Mouse (Mus musculus): Measurements from ENCODE around the gene Olfr370. TPM values are rescaled to one million over a fixed set of nuclear protein-coding genes. Genes with fewer than 3 reads are reported as not detected.
A peak's percentile ranks its signal among the peaks of the same experiment; 100 is the strongest.
"Not testable (repeated sequence)": the region's sequence is repeated elsewhere in the genome, so short reads cannot be mapped to it uniquely, and the experiment has no call there.

Gene Olfr370
- 0.14 and 0.36 TPM in 2 replicates for polyA plus RNA-seq (2015; fragmentation: Nextera tagmentation; extraction: Ambion mirVana)

DNA sequence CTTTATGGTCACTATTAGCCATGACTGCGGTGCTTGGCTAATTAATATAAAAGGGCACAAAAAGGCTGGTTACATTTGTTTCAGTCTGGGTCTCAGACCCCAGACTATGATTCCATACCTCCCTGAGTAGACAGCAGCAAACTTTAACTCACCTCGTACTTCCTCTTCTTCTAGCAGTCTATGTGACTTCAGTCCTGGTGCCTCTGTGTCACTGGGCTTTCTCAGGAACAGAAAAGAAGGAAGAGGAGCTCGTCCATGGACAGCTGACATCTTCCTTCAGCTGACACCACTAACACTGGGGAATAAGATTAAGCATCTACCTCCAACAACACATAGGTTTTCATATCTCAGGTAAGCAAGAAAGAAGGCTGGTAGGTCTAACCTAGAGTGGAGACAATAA, at the start of gene Olfr370:
Gene Olfr370, plus strand, starts transcription at position 45 of the 400 bp plus-strand sequence.
- Histone ChIP-seq H3K27ac (replicated peaks) (no peak within 1 kb of the TSS), H3K4me2 (replicated peaks) (no peak within 1 kb of the TSS), H3K27me3 (no peaks in the 10 kb centered on the region), H3K4me3 (replicated peaks) (no peak within 1 kb of the TSS), H3K4me1 (no peaks in the 10 kb centered on the region), H3K36me3 (no peaks in the 10 kb centered on the region), H3K9ac (no peak within 1 kb of the TSS), H3K9me3 (replicated peaks) (no peaks in the 10 kb centered on the region)
- ATAC-seq (ENCODE audit: insufficient number of reproducible peaks, low FRiP score, low TSS enrichment, low read depth) = no peak
- 78% methylated on average over 3 of the region's 3 CpGs for WGBS

DNA sequence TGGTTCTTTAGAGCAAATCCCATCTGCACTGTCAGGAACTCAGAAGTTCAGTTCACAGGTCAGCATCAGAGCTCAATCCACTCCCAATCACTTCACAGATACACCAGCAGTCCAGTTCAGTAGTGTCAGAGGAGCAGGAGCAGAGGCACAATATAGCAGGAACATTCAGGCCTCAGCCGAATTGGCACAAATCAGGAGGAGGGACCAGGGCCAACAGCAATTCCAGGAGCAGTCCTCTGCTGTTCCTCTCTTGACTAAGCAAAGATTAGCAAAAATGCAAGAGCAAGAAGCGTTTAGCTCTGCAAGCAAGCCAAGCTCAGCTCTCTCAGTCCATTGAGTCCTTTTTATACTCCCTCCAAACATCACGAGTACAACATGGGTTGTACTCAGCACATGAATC, 23.9 kb upstream of the Olfr370 start:
- no peaks in the 10 kb centered on the region for H3K36me3 ChIP-seq
- H3K4me1 ChIP-seq = no peaks in the 10 kb centered on the region
- H3K4me2 ChIP-seq (replicated peaks) = no peak overlapping the region
- no peak overlapping the region for H3K9ac ChIP-seq
- no peak overlapping the region for H3K27ac ChIP-seq (replicated peaks)
- H3K4me3 ChIP-seq (replicated peaks) = no peak overlapping the region
- no peak for ATAC-seq (ENCODE audit: insufficient number of reproducible peaks, low FRiP score, low TSS enrichment, low read depth)
- WGBS = 79% methylated on average over 3 of the region's 3 CpGs
- H3K9me3 ChIP-seq (replicated peaks) = no peaks in the 10 kb centered on the region
- H3K27me3 ChIP-seq = no peaks in the 10 kb centered on the region

DNA sequence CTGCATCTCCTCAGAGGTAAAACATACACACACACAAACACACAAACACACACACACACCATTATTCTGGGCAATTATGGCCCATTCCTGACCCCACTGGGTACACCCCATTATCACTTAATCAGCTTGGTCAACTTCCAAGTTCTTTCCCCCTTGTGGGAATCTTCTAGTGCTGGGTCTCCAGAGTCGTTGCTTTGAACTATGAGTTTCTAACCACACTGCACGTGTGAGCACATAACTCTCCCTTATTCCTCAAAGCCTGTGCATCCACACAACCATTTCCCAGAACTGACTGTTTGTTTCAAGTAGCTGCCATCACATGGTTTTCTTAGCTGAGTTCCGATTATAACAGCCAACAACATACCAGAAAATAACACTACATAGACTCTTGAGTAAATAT, 15.1 kb upstream of the Olfr370 start:
- Histone ChIP-seq H3K27me3 (no peaks in the 10 kb centered on the region), H3K4me1 (no peaks in the 10 kb centered on the region), H3K4me2 (replicated peaks) (no peak overlapping the region), H3K9me3 (replicated peaks) (no peaks in the 10 kb centered on the region), H3K9ac (no peak overlapping the region), H3K27ac (replicated peaks) (no peak overlapping the region), H3K4me3 (replicated peaks) (no peak overlapping the region), H3K36me3 (no peaks in the 10 kb centered on the region)
- WGBS = 60% methylated on average over 3 of the region's 3 CpGs
- no peak for ATAC-seq (ENCODE audit: insufficient number of reproducible peaks, low FRiP score, low TSS enrichment, low read depth)

DNA sequence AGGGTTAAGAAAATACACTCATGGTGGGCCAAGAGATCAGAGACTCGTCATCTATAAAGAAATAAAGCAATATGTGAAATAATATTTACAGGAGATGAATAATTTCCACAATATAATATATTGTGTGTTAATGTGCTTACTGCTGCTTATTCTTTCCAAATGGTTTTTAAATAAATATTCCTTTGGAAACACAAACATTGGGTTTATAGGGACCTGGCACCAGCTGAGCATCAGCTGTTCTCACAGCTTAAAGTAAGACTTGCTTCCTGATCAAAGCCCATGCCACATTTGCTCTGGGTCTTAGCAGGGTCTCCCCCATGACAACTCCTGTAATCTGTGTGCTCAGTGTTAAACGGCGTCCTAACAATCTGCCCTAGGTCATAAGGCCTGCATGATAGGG, 14.7 kb upstream of the Olfr370 start:
- H3K36me3 ChIP-seq; H3K27me3 ChIP-seq; H3K4me1 ChIP-seq; H3K9me3 ChIP-seq (replicated peaks); H3K27ac ChIP-seq (replicated peaks); H3K4me3 ChIP-seq (replicated peaks); H3K4me2 ChIP-seq (replicated peaks); H3K9ac ChIP-seq; ATAC-seq (ENCODE audit: insufficient number of reproducible peaks, low FRiP score, low TSS enrichment, low read depth): not testable (repeated sequence)
- 64% methylated on average over 3 of the region's 3 CpGs for WGBS

DNA sequence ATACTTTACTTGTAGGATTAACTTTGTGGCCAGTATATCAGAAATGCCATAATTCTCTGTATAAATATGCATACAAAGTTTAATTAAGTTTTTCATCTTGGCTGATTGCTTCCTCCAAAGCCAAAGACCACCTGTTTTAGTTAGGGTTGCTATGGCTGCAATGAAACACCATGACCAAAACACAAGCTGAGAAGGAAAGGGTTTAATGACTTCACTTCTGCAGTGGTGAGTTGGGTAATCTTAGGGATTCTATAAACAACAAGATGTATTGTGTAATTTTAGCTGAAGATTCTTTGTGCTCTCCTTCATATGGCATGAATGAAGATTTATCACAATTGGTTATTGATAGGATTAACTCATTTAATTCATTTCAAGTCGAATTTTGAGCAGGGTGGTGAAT, 14.3 kb upstream of the Olfr370 start:
- H3K4me3 ChIP-seq (replicated peaks) = no peak overlapping the region
- no peaks in the 10 kb centered on the region for H3K4me1 ChIP-seq
- no peaks in the 10 kb centered on the region for H3K9me3 ChIP-seq (replicated peaks)
- no peak overlapping the region for H3K4me2 ChIP-seq (replicated peaks)
- H3K27me3 ChIP-seq = no peaks in the 10 kb centered on the region
- no peak for ATAC-seq (ENCODE audit: insufficient number of reproducible peaks, low FRiP score, low TSS enrichment, low read depth)
- H3K36me3 ChIP-seq = no peaks in the 10 kb centered on the region
- no peak overlapping the region for H3K9ac ChIP-seq
- WGBS = 31% methylated on average over 1 of the region's 1 CpGs
- H3K27ac ChIP-seq (replicated peaks) = no peak overlapping the region

DNA sequence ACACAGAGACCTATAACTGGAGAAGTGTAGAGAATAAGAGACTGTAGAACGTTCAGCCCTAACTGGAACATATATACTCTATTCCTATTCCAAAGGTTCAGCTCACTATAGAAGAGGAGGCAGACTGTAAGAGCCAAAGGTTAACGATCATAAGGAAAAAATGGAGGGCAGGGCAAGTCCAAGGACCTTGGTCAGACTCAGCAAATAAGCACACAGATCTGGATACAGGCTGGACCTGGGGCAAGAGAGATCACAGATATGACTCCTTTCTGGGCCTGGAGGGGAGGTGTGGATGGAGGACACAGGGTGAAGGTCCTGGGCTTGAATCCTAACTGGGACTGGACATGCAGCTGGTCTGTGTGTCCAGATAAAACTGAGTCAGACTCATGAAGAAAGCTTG, 778 bp upstream of the Olfr370 start:
- ATAC-seq (ENCODE audit: insufficient number of reproducible peaks, low FRiP score, low TSS enrichment, low read depth) = no peak
- no peaks in the 10 kb centered on the region for H3K4me1 ChIP-seq
- no peaks in the 10 kb centered on the region for H3K27me3 ChIP-seq
- no peaks in the 10 kb centered on the region for H3K36me3 ChIP-seq
- no peak overlapping the region for H3K4me3 ChIP-seq (replicated peaks)
- H3K27ac ChIP-seq (replicated peaks) = no peak overlapping the region
- no peaks in the 10 kb centered on the region for H3K9me3 ChIP-seq (replicated peaks)
- 90% methylated on average over 2 of the region's 2 CpGs for WGBS
- no peak overlapping the region for H3K9ac ChIP-seq
- H3K4me2 ChIP-seq (replicated peaks) = no peak overlapping the region

DNA sequence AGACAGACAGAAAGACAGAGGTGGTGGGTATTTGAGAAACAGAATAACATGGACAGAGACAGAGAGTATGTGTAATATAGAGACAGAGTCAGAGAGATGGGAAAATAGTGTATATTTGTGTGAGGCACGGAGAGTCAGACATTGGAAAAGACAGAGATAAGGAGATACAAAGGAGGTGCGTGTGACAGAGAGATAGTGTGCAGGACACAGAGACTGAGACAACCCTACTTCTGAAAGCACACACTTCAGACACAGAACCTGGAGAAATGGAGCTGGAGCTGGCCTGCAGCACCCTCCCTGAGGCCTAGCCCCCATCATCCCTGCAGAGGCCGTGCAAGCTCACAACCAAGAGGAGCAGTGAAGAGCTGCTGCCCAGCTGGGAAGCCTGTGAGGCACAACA, 27.1 kb downstream of the Olfr370 start:
- no peak overlapping the region for H3K9ac ChIP-seq
- H3K9me3 ChIP-seq (replicated peaks) = no peaks in the 10 kb centered on the region
- H3K4me2 ChIP-seq (replicated peaks) = no peak overlapping the region
- 74% methylated on average over 3 of the region's 3 CpGs for WGBS
- no peaks in the 10 kb centered on the region for H3K27me3 ChIP-seq
- H3K4me1 ChIP-seq = peaks cover 7% of the 10 kb centered on the region
- no peak overlapping the region for H3K4me3 ChIP-seq (replicated peaks)
- no peaks in the 10 kb centered on the region for H3K36me3 ChIP-seq
- no peak for ATAC-seq (ENCODE audit: insufficient number of reproducible peaks, low FRiP score, low TSS enrichment, low read depth)
- H3K27ac ChIP-seq (replicated peaks) = no peak overlapping the region

DNA sequence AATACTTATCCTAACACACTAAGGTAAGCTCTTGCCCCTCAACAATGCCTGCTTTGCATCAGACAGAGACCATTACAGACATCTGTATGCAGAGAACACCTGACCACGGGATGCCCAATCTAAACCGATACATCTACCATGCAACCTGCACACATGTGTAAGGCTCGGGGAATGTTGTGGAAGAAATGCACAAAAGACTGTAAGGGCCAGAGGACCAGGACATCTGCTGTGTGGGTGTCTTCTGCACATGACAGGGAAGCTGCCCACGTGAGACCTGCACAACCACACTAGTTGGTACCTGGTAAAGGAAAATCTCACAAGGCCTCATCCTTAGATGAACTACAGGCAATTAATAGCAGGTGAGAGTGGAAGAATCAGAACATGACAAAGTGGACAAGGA, 27.7 kb downstream of the Olfr370 start:
- peaks cover 12% of the 10 kb centered on the region for H3K4me1 ChIP-seq

DNA sequence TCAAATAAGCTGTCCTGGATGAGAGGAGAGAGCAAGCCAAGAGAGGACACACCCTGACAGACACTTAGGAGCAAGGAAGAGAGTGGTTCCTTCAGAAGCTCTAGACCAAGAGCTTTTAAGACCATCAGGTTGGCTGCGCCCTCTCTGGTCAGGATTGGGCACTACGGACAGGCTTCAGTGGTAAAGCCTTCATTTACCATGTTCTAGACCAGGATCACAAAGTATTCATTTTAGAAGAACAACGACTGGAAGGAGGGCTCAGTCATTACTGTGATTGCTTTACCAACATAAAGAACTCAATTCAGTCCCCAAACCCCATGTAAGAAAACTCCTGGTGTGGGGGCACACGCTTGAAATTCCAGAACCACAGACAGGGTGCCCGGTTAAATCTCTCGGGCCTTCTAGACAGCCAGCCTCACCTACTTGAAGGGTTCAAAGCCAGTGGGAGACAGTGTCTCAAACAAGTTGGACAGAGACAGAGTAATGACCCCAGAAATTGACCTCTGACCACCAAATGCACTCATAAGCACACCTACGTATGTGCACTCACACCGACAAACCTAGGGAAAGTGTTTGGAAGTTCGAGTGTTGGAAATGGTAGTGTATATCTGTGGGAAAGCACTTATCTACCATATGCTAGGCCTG, 30.3 kb downstream of the Olfr370 start:
- H3K9me3 ChIP-seq (replicated peaks) = no peaks in the 10 kb centered on the region
- no peak overlapping the region for H3K4me3 ChIP-seq (replicated peaks)
- peaks cover 16% of the 10 kb centered on the region for H3K4me1 ChIP-seq
- H3K27ac ChIP-seq (replicated peaks) = no peak overlapping the region
- ATAC-seq (ENCODE audit: insufficient number of reproducible peaks, low FRiP score, low TSS enrichment, low read depth) = no peak
- no peak overlapping the region for H3K4me2 ChIP-seq (replicated peaks)
- peaks cover 11% of the 10 kb centered on the region for H3K36me3 ChIP-seq
- H3K9ac ChIP-seq = no peak overlapping the region
- H3K27me3 ChIP-seq = no peaks in the 10 kb centered on the region
- WGBS = 74% methylated on average over 9 of the region's 9 CpGs

More for the DNA sequence above, 27.7 kb downstream of the Olfr370 start:
- H3K27me3 ChIP-seq = no peaks in the 10 kb centered on the region
- no peak for ATAC-seq (ENCODE audit: insufficient number of reproducible peaks, low FRiP score, low TSS enrichment, low read depth)
- no peaks in the 10 kb centered on the region for H3K9me3 ChIP-seq (replicated peaks)
- no peak overlapping the region for H3K27ac ChIP-seq (replicated peaks)
- H3K4me3 ChIP-seq (replicated peaks) = no peak overlapping the region
- no peak overlapping the region for H3K4me2 ChIP-seq (replicated peaks)
- H3K36me3 ChIP-seq = no peaks in the 10 kb centered on the region
- 73% methylated on average over 4 of the region's 4 CpGs for WGBS
- H3K9ac ChIP-seq = no peak overlapping the region

DNA sequence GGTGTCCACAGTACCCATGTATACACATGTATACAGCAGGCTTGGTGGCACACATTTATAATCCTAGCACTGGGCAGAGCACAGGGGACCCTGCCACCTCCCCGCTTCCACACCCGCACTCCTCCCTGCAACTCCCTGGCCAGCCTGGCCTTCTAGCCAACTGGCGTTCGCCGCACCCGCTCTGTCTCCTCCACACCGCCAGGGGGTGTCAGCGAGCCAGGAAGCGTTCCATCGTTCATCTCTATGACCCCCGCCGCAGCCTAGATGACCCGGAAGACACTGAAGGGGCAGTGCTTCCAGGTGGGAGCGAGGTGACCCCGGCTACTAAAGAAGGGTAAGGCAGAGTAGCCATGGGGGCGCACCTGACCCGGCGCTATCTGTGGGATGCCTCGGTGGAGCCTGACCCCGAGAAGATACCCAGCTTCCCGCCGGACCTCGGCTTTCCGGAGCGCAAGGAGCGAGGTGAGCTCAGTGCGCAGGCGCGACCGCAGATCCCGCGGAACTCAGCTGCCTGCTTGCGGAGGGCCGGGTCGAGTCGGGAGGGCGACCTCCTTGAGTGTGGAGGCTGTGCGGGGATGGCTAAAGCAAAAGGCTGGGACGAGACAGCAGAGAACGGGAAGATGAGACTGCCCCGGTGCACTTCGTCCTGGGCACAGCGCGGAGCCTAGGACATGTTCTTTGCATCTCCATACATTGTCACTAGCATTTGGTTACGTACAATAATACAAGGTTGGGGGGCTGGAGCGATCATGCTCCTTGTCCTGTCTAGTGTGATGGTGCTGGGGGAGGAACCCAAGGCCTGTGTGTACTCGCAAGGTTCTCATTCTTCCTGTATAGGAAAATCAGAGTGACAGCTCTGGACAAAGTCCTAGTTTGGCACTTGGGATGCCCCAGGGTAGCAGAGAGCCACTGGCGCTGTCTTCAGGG, 31.2 kb downstream of the Olfr370 start, which contains the start of gene Ndufb7:
Gene Ndufb7, plus strand, starts transcription at position 203 of the 927 bp plus-strand sequence.
- Histone ChIP-seq H3K4me2 (replicated peaks) (peak within 1 kb of the TSS; percentile 83), H3K27ac (replicated peaks) (peak within 1 kb of the TSS; percentile 55), H3K9me3 (replicated peaks) (no peaks in the 10 kb centered on the region), H3K4me3 (replicated peaks) (peak within 1 kb of the TSS; percentile 60), H3K4me1 (peaks cover 16% of the 10 kb centered on the region), H3K36me3 (peaks cover 18% of the 10 kb centered on the region), H3K27me3 (no peaks in the 10 kb centered on the region), H3K9ac (peak within 1 kb of the TSS; percentile 62)
- 1% methylated on average over 48 of the region's 48 CpGs for WGBS
- ATAC-seq (ENCODE audit: insufficient number of reproducible peaks, low FRiP score, low TSS enrichment, low read depth) = peak; percentile 75

DNA sequence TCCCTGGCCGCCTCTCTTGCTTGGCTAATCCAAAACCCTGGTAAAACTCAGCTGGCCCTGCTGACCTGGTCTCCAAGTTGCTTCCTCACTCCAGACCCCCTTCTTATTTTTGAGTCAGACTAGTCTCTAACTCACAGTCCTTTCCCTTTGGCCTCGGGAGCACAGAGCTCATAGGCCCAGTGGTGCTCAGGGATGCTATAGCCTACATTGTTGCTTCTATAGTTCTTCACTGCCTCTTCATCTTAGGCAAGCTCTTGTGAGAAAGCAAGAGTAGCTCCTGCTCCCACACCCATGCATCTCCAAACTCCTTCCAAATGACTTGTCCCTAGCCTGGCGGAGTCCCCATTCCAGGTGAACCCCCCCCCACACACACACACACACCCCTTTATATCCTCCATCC, 32.1 kb downstream of the Olfr370 start:
- Histone ChIP-seq H3K36me3 (peaks cover 27% of the 10 kb centered on the region), H3K4me3 (replicated peaks) (peak overlapping the region; percentile 60), H3K27me3 (no peaks in the 10 kb centered on the region), H3K4me2 (replicated peaks) (peak overlapping the region; percentile 83), H3K9me3 (replicated peaks) (no peaks in the 10 kb centered on the region), H3K27ac (replicated peaks) (no peak overlapping the region), H3K4me1 (peaks cover 16% of the 10 kb centered on the region), H3K9ac (peak overlapping the region; percentile 62; the same call in 1 of the 2 replicates)
- WGBS = 53% methylated on average over 3 of the region's 3 CpGs
- no peak for ATAC-seq (ENCODE audit: insufficient number of reproducible peaks, low FRiP score, low TSS enrichment, low read depth)

All from embryonic facial prominence, embryonic 15.5 days (tissue).